In the genomic region with DNA sequence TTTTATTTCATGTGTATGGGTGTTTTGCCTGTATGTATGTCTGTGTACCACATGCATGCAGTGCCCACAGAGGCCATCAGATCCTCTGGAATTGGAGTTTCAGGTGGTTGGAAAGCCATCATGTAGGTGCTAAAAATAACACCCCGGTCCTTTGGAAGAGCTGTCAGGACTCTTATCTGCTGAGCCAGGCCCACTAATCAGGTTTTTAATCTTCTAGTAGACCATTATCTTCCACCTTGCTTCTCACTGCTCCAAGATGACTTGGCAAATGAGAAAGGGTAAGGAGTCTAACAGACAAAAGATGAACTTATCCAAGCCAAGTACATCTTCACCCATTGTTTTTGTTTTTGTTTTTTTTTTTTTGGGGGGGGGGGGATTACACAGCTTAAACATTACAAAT, we compare ENCODE assay signal across 21 mouse cellular contexts. TPM values are rescaled to one million over a fixed set of nuclear protein-coding genes. Genes with fewer than 3 reads are reported as not detected.
A peak's percentile ranks its signal among the peaks of the same experiment; 100 is the strongest.
DNase-seq lines count a peak whose midpoint lies in the region; ATAC-seq and TF ChIP-seq lines count a peak whose summit lies in the region.
"Had no signal": no experiment of that assay in that cellular context is flagged by ENCODE, and none has a peak within 500 bp of the region (broad histone marks: within the 10 kb centered on the region; RNA-seq: fewer than 3 reads in every experiment).

No protein-coding gene starts in this region.

- H3K9me3 ChIP-seq in heart, embryonic 13.5 days: no peaks in the 10 kb centered on the region
- H3K9me3 ChIP-seq in MEL (replicated peaks; ENCODE audit: insufficient read depth, low read length): no peaks in the 10 kb centered on the region
- no peaks in the 10 kb centered on the region for H3K9me3 ChIP-seq in liver, embryonic 13.5 days (replicated peaks)
- no peaks in the 10 kb centered on the region for H3K9me3 ChIP-seq in liver, postnatal 0 days (ENCODE audit: low read length)
- H3K9me3 ChIP-seq in hindbrain, embryonic 10.5 days: no peaks in the 10 kb centered on the region
- H3K9me3 ChIP-seq: embryonic facial prominence, embryonic 15.5 days; forebrain, embryonic 12.5 days; heart, embryonic 15.5 days; hindbrain, embryonic 15.5 days had no signal

- H3K4me3 ChIP-seq in heart, embryonic 13.5 days: no peak overlapping the region
- no peak overlapping the region for H3K4me3 ChIP-seq in MEL (ENCODE audit: control insufficient read depth in 1 of 2, insufficient read depth in 1 of 2, low read depth in 2 of 2, low read length in 2 of 2)
- no peak overlapping the region for H3K4me3 ChIP-seq in liver, embryonic 13.5 days (replicated peaks)
- H3K4me3 ChIP-seq in liver, postnatal 0 days (ENCODE audit: low read depth, low read length): no peak overlapping the region
- H3K4me3 ChIP-seq in hindbrain, embryonic 10.5 days: no peak overlapping the region
- H3K4me3 ChIP-seq: embryonic facial prominence, embryonic 15.5 days; erythroblast, embryonic 14.5 days; forebrain, embryonic 12.5 days; heart, adult 2 months; heart, embryonic 15.5 days; hindbrain, embryonic 15.5 days had no signal

- no peak overlapping the region for H3K4me2 ChIP-seq in heart, embryonic 13.5 days
- H3K4me2 ChIP-seq in liver, embryonic 13.5 days: peak overlapping the region; percentile 42
- no peak overlapping the region for H3K4me2 ChIP-seq in liver, postnatal 0 days (ENCODE audit: low read depth, low read length)
- H3K4me2 ChIP-seq: embryonic facial prominence, embryonic 15.5 days; forebrain, embryonic 12.5 days; heart, embryonic 15.5 days; hindbrain, embryonic 15.5 days had no signal

- peaks cover 76% of the 10 kb centered on the region for H3K79me2 ChIP-seq in MEL (ENCODE audit: control insufficient read depth, insufficient read depth, low read length, poor library complexity)

- 16% methylated on average over 1 of the region's 1 CpGs for WGBS in heart, embryonic 13.5 days
- 8% methylated on average over 1 of the region's 1 CpGs for WGBS in liver, embryonic 13.5 days (ENCODE audit: insufficient replicate concordance)
- 20% methylated on average over 1 of the region's 1 CpGs for WGBS in liver, postnatal 0 days (ENCODE audit: insufficient replicate concordance)
- WGBS in hindbrain, embryonic 10.5 days: 87% methylated on average over 1 of the region's 1 CpGs

- peaks cover 81% of the 10 kb centered on the region for H3K4me1 ChIP-seq in heart, embryonic 13.5 days
- H3K4me1 ChIP-seq in MEL (ENCODE audit: control insufficient read depth in 1 of 2, insufficient read depth in 2 of 2, low read length in 2 of 2): peaks cover 49 to 59% of the 10 kb centered on the region in 2 experiments
- peaks cover 89% of the 10 kb centered on the region for H3K4me1 ChIP-seq in liver, embryonic 13.5 days (replicated peaks)
- H3K4me1 ChIP-seq in liver, postnatal 0 days (ENCODE audit: insufficient read depth): peaks cover 60% of the 10 kb centered on the region
- H3K4me1 ChIP-seq in hindbrain, embryonic 10.5 days (replicated peaks): peaks cover 28% of the 10 kb centered on the region

- ATAC-seq in heart, embryonic 13.5 days (ENCODE audit: extremely low read depth, insufficient number of reproducible peaks, low FRiP score, low TSS enrichment): no peak
- peak; percentile 73 for ATAC-seq in liver, embryonic 13.5 days (ENCODE audit: low read depth)
- no peak for ATAC-seq in liver, postnatal 0 days
- ATAC-seq: forebrain, embryonic 16.5 days; intestine, embryonic 16.5 days had no signal

- intact Hi-C loops in heart, postnatal 10 days (cut with DNase I): no loop called here

- H3K36me3 ChIP-seq in heart, embryonic 13.5 days: 0 out of 2 replicates have a peak, but pooled peaks cover 3% of the 10 kb centered on the region
- H3K36me3 ChIP-seq in MEL (ENCODE audit: control insufficient read depth in 1 of 2, insufficient read depth in 2 of 2, low read length in 2 of 2): peaks cover 11 to 67% of the 10 kb centered on the region in 2 experiments
- 0 out of 2 replicates have a peak, but pooled peaks cover 3% of the 10 kb centered on the region for H3K36me3 ChIP-seq in liver, embryonic 13.5 days
- no peaks in the 10 kb centered on the region for H3K36me3 ChIP-seq in liver, postnatal 0 days (replicated peaks; ENCODE audit: insufficient read depth, low read length)
- 0 out of 2 replicates have a peak, but pooled peaks cover 3% of the 10 kb centered on the region for H3K36me3 ChIP-seq in hindbrain, embryonic 10.5 days
- H3K36me3 ChIP-seq: embryonic facial prominence, embryonic 15.5 days; forebrain, embryonic 12.5 days; heart, embryonic 15.5 days; hindbrain, embryonic 15.5 days had no signal

- H3K9ac ChIP-seq in heart, embryonic 13.5 days: no peak overlapping the region
- H3K9ac ChIP-seq in MEL (ENCODE audit: control insufficient read depth, low read depth, low read length, poor library complexity, severe bottlenecking): no peak overlapping the region
- H3K9ac ChIP-seq in liver, embryonic 13.5 days: 0 out of 2 replicates have a peak overlapping the region, but pooled peaks have one; percentile 9
- no peak overlapping the region for H3K9ac ChIP-seq in liver, postnatal 0 days (replicated peaks)
- H3K9ac ChIP-seq: embryonic facial prominence, embryonic 15.5 days; forebrain, embryonic 12.5 days; heart, embryonic 15.5 days; hindbrain, embryonic 15.5 days had no signal

- no peaks in the 10 kb centered on the region for H3K27me3 ChIP-seq in heart, embryonic 13.5 days (replicated peaks)
- no peaks in the 10 kb centered on the region for H3K27me3 ChIP-seq in MEL (ENCODE audit: control insufficient read depth in 1 of 2, insufficient read depth in 2 of 2, low read length in 2 of 2)
- no peaks in the 10 kb centered on the region for H3K27me3 ChIP-seq in liver, embryonic 13.5 days
- H3K27me3 ChIP-seq in liver, postnatal 0 days (ENCODE audit: insufficient read depth, low read length): no peaks in the 10 kb centered on the region
- H3K27me3 ChIP-seq in hindbrain, embryonic 10.5 days (ENCODE audit: insufficient read depth, poor library complexity, severe bottlenecking): no peaks in the 10 kb centered on the region
- H3K27me3 ChIP-seq: embryonic facial prominence, embryonic 15.5 days; forebrain, embryonic 12.5 days; heart, embryonic 15.5 days; hindbrain, embryonic 15.5 days had no signal

- TF ChIP-seq RAD21 in MEL (IDR thresholded peaks at IDR 0.05; ENCODE audit: low read depth, low read length): no peak

- H3K27ac ChIP-seq in heart, embryonic 13.5 days (replicated peaks): peak overlapping the region; percentile 59
- peak overlapping the region; percentile 2 for H3K27ac ChIP-seq in MEL (ENCODE audit: control insufficient read depth, low read depth, low read length)
- H3K27ac ChIP-seq in liver, embryonic 13.5 days: peak overlapping the region; percentile 70
- H3K27ac ChIP-seq in liver, postnatal 0 days (ENCODE audit: low read depth): no peak overlapping the region
- H3K27ac ChIP-seq in hindbrain, embryonic 10.5 days: no peak overlapping the region
- H3K27ac ChIP-seq: embryonic facial prominence, embryonic 15.5 days; forebrain, embryonic 12.5 days; heart, adult 2 months; heart, embryonic 15.5 days; hindbrain, embryonic 15.5 days had no signal

- no peak for DNase-seq in heart, postnatal 10 days
- no peak for DNase-seq in MEL (ENCODE audit: low read depth, low spot score)
- peak; percentile 44 for DNase-seq in liver, embryonic 13.5 days
- DNase-seq in liver, postnatal 0 days: no peak
- DNase-seq in embryo, embryonic 11 days: no peak
- no peak for DNase-seq in urinary bladder, postnatal 36 days (ENCODE audit: low spot score in 2 of 2)
- DNase-seq in hindbrain, embryonic 10.5 days (ENCODE audit: low spot score): no peak
- DNase-seq: adrenal gland, postnatal 10 days; cerebellum, adult 18-20 months; cerebellum, adult 9-11 months; cerebellum, postnatal 36 days; gastrocnemius, postnatal 10 days; heart, adult 2 months had no signal

- no peak for TF ChIP-seq CTCF in MEL (IDR thresholded peaks at IDR 0.05 in 2 of 3, conservative IDR thresholded peaks at IDR 0.05 in 1 of 3; ENCODE audit: control insufficient read depth in 1 of 3, insufficient read depth in 1 of 3, low read depth in 2 of 3, low read length in 3 of 3, poor library complexity in 1 of 3, severe bottlenecking in 1 of 3)
- no peak for TF ChIP-seq CTCF in liver, postnatal 0 days (IDR thresholded peaks at IDR 0.05; ENCODE audit: low read depth)

- no peak for TF ChIP-seq POLR2A in MEL (IDR thresholded peaks at IDR 0.05; ENCODE audit: control insufficient read depth in 1 of 2, insufficient read depth in 1 of 2, low read depth in 1 of 2, low read length in 2 of 2, poor library complexity in 1 of 2)

- peak; percentile 45 to 77 for TF ChIP-seq EP300 in MEL (IDR thresholded peaks at IDR 0.05; ENCODE audit: low read depth in 1 of 2, low read length in 2 of 2)
- peak; percentile 59; the same call in 1 of the 2 replicates for TF ChIP-seq EP300 in liver, postnatal 0 days (IDR thresholded peaks at IDR 0.05; ENCODE audit: low read depth)

TF ChIP-seq in MEL, 35 proteins besides CTCF, POLR2A, EP300 and RAD21 (continues in another document):
- TF ChIP-seq USF2 (IDR thresholded peaks at IDR 0.05; ENCODE audit: borderline replicate concordance in 1 of 2, insufficient read depth in 1 of 2, low read depth in 1 of 2, low read length in 2 of 2) (no peak), GATA1 (IDR thresholded peaks at IDR 0.05; ENCODE audit: low read depth, low read length) (peak; percentile 88), ZMIZ1 (IDR thresholded peaks at IDR 0.05; ENCODE audit: low read depth, low read length) (no peak), TBP (IDR thresholded peaks at IDR 0.05; ENCODE audit: low read depth, low read length) (no peak), CHD2 (IDR thresholded peaks at IDR 0.05; ENCODE audit: low read length) (no peak), UBTF (IDR thresholded peaks at IDR 0.05; ENCODE audit: borderline replicate concordance, insufficient read depth, low read depth, low read length) (no peak), ETS1 (IDR thresholded peaks at IDR 0.05; ENCODE audit: low read depth, low read length) (peak; percentile 84), POLR2AphosphoS2 (IDR thresholded peaks at IDR 0.05; ENCODE audit: low read length) (no peak), MYC (IDR thresholded peaks at IDR 0.05; ENCODE audit: low read depth, low read length) (no peak), NELFE (IDR thresholded peaks at IDR 0.05; ENCODE audit: low read depth, low read length) (no peak), ZKSCAN1 (IDR thresholded peaks at IDR 0.05; ENCODE audit: low read depth, low read length) (no peak), KAT2A (conservative IDR thresholded peaks at IDR 0.05; ENCODE audit: low read depth, low read length) (no peak)

RNA-seq across cellular contexts. Expression of gene Xpo6, which starts 16.7 kb away (rescaled TPM):
- polyA plus RNA-seq in heart, embryonic 13.5 days (2015; fragmentation: Nextera tagmentation; extraction: Ambion mirVana): 27.7 and 29.5 TPM in 2 replicates
- total RNA-seq in heart, postnatal 10 days (2021): 10 to 100 TPM; 39.7 to 41.4 TPM
- 88.3 and 89.3 TPM in 2 replicates for total RNA-seq in MEL (2012; rRNA removed)
- polyA plus RNA-seq in MEL (2012; ENCODE audit: insufficient read depth in 1 of 2, insufficient read length in 2 of 2, low read depth in 1 of 2, low replicate concordance in 2 of 2, missing spikeins in 1 of 2): 100 to 1,000 TPM; 197 to 365 TPM
- polyA plus RNA-seq in liver, embryonic 13.5 days (2015; fragmentation: Nextera tagmentation; extraction: Ambion mirVana): 19.5 and 20.6 TPM in 2 replicates
- polyA plus RNA-seq in liver, postnatal 0 days (2015; fragmentation: Nextera tagmentation; extraction: Ambion mirVana): 12.7 and 15.1 TPM in 2 replicates
- polyA plus RNA-seq in hindbrain, embryonic 10.5 days (2016; fragmentation: Nextera tagmentation; extraction: Ambion mirVana): 60.9 and 63.7 TPM in 2 replicates

Comparison
In these comparisons a context has a peak if more than half of its experiments do, and no peak if none do; other contexts are left out.
1. H3K27ac ChIP-seq: peak in heart, embryonic 13.5 days (single experiment), MEL (single experiment) and liver, embryonic 13.5 days (single experiment); none in liver, postnatal 0 days (single experiment) and hindbrain, embryonic 10.5 days (single experiment).